Mouse (Mus musculus): ENCODE results near the gene Def8.

GRCm38 (mm10) chr8:123444131-123444530, 20.8 kb downstream of the Def8 start:
- no peak for TF ChIP-seq CTCF (IDR thresholded peaks at IDR 0.05; ENCODE audit: low read depth)
- no peak for TF ChIP-seq EP300 (IDR thresholded peaks at IDR 0.05; ENCODE audit: low read depth)

Measured in liver, embryonic 14.5 days (tissue).